Comparison of ENCODE assay signal across 8 mouse cellular contexts in genomic region chr14:37135127-37135593, GRCm38 (mm10). TPM values are rescaled to one million over a fixed set of nuclear protein-coding genes. Genes with fewer than 3 reads are reported as not detected.
DNase-seq lines count a peak whose midpoint lies in the region; ATAC-seq lines count a peak whose summit lies in the region.

TSS of gene Ghitm (minus strand) at chr14:37135272.

- H3K36me3 ChIP-seq in hindbrain, embryonic 12.5 days, result peaks cover 19% of the 10 kb centered on the region; the same call in 1 of the 2 replicates

- peak; percentile 96 for DNase-seq in NIH3T3 (ENCODE audit: low read depth)
- peak; percentile 97 to 98 for DNase-seq in cerebellum, postnatal 10 days
- DNase-seq in frontal cortex, postnatal 10 days (ENCODE audit: low spot score in 2 of 2), result peak; percentile 97 to 98
- peak; percentile 97 to 98 for DNase-seq in layer of hippocampus, postnatal 14 days (ENCODE audit: low spot score in 2 of 2)
- peak; percentile 97 for DNase-seq in lung, postnatal 14 days
- DNase-seq in retina, adult 2 months (ENCODE audit: low read depth, low spot score), result peak; percentile 87
- DNase-seq in thymus, postnatal 36 days, result peak; percentile 96

- peak within 1 kb of the TSS; percentile 69 for H3K4me2 ChIP-seq in hindbrain, embryonic 12.5 days (replicated peaks)

- under 1% methylated on average over 38 of the region's 38 CpGs for WGBS in hindbrain, embryonic 12.5 days

- peak; percentile 99 for ATAC-seq in hindbrain, embryonic 12.5 days (ENCODE audit: low FRiP score)

- peak within 1 kb of the TSS; percentile 87 for H3K9ac ChIP-seq in hindbrain, embryonic 12.5 days

- peaks cover 6% of the 10 kb centered on the region for H3K4me1 ChIP-seq in hindbrain, embryonic 12.5 days

- no peaks in the 10 kb centered on the region for H3K27me3 ChIP-seq in hindbrain, embryonic 12.5 days

- H3K4me3 ChIP-seq in hindbrain, embryonic 12.5 days, result peak within 1 kb of the TSS; percentile 91

- no peaks in the 10 kb centered on the region for H3K9me3 ChIP-seq in hindbrain, embryonic 12.5 days (replicated peaks)

- peak within 1 kb of the TSS; percentile 83 for H3K27ac ChIP-seq in hindbrain, embryonic 12.5 days

RNA-seq across cellular contexts. Expression of gene Ghitm, which starts in this region (rescaled TPM):
- polyA plus RNA-seq in hindbrain, embryonic 12.5 days (2016; fragmentation: Nextera tagmentation; extraction: Ambion mirVana), result 185 and 190 TPM in 2 replicates
- total RNA-seq in layer of hippocampus, postnatal 14 days (2021), result 100 to 1,000 TPM; 315 to 326 TPM

Comparison
In these comparisons a context has a peak if more than half of its experiments do, and no peak if none do; other contexts are left out.
1. Peak in every context shown above with its lines: DNase-seq, ATAC-seq, H3K4me3 ChIP-seq and H3K27ac ChIP-seq.